Mouse (Mus musculus) C2C12 (cell line): ENCODE data around the gene Adssl1. TPM values are rescaled to one million over a fixed set of nuclear protein-coding genes. Genes with fewer than 3 reads are reported as not detected.

Experiments used
- H3K27me3 ChIP-seq: one replicate; pipeline ENCODE4 v1.6.1; 2011; ENCODE audit not compliant: control insufficient read depth, insufficient read depth, insufficient read length
- H3K36me3 ChIP-seq: one replicate; pipeline ENCODE4 v1.6.1; 2011; ENCODE audit not compliant: control insufficient read depth, insufficient read depth
- H3K4me3 ChIP-seq: one replicate; pipeline ENCODE4 v1.5.1; 2011; ENCODE audit warnings: mild to moderate bottlenecking, control low read depth; ENCODE audit not compliant: poor library complexity, insufficient read depth, severe bottlenecking
- H3K79me2 ChIP-seq: one replicate; pipeline ENCODE4 v1.6.1; 2011; ENCODE audit not compliant: control insufficient read depth, insufficient read depth
- H3K79me3 ChIP-seq: one replicate; pipeline ENCODE4 v1.6.1; 2011; ENCODE audit warnings: low read depth, control low read depth
- H3ac ChIP-seq: one replicate; pipeline ENCODE3; 2011; ENCODE audit warnings: low read depth; ENCODE audit not compliant: control insufficient read depth, insufficient read length
- CEBPB ChIP-seq: IDR thresholded peaks from one replicate; pipeline ENCODE4 v1.6.1; 2011; ENCODE audit warnings: low read depth, mild to moderate bottlenecking, control low read depth, moderate library complexity
- CTCF ChIP-seq: IDR thresholded peaks from one replicate; pipeline ENCODE4 v1.5.1; 2011; ENCODE audit not compliant: control insufficient read depth, insufficient read depth, insufficient read length
- FOSL1 ChIP-seq: IDR thresholded peaks from one replicate; pipeline ENCODE4 v1.8.0; 2011; ENCODE audit warnings: mild to moderate bottlenecking, low read length; ENCODE audit not compliant: poor library complexity, insufficient read depth, severe bottlenecking
- MAX ChIP-seq: IDR thresholded peaks from one replicate; pipeline ENCODE4 v1.6.1; 2011; ENCODE audit warnings: mild to moderate bottlenecking, control low read depth
- MYOD1 ChIP-seq: IDR thresholded peaks from one replicate; pipeline ENCODE4 v1.6.1; 2011; ENCODE audit warnings: low read depth; ENCODE audit not compliant: control insufficient read depth, insufficient read length
- MYOG ChIP-seq: IDR thresholded peaks from one replicate; pipeline ENCODE4 v1.6.1; 2011; ENCODE audit not compliant: control insufficient read depth, insufficient read length; ENCODE audit errors: extremely low read depth
- USF1 ChIP-seq: IDR thresholded peaks from one replicate; pipeline ENCODE4 v1.6.1; 2011; ENCODE audit warnings: low read depth, mild to moderate bottlenecking, control low read depth, moderate library complexity
- polyA plus RNA-seq: library from polyadenylated mRNA; unstranded; fragments of >200 nt; fragmentation: generic; extraction: Trizol; gene quantifications from one replicate; pipeline ENCODE4 v1.2.1, GENCODE M21; 2012; ENCODE audit warnings: missing spikeins

Adssl1 gene
- polyA plus RNA-seq, 1 experiment: 10.1 TPM

DNA sequence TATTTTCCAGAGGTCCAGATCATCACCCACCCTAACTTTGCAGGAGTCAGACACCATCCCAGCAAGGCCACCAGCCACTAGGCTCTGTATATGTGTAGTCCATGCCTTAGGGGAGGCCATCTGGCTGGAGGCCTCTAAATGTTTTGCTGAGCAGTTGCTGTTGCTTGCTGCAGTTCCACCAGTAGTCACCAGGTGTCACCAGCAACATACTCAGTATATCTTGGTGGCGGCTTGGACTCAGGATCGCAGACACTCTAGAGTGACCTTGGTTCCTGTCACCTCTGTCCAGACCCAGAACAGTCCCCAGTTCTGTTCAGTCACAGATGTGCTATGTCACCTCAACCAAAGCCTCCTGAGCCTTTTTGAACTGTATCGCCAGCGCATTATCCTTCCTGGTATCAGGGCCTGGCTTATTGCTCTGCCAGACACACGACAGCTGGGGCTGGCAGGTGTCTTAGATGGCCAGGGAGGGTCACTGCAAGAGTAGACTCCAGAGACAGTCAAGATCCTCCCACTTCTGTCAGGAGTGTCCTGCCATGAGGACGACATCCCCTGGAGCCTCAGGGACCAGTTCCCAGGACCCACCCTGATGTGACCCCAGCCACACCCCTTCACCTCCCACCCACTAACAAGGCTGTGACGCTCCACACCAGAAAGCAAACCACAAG is 33.4 kb downstream of the Adssl1 start:
- H3K4me3 ChIP-seq: no peak overlapping the region
- no peak overlapping the region for H3ac ChIP-seq
- peaks cover 59% of the 10 kb centered on the region for H3K36me3 ChIP-seq
- peaks cover 5% of the 10 kb centered on the region for H3K79me3 ChIP-seq
- TF ChIP-seq MYOD1: peak; percentile 6
- TF ChIP-seq CTCF: peak; percentile 69
- TF ChIP-seq MAX: no peak
- no peaks in the 10 kb centered on the region for H3K27me3 ChIP-seq
- peaks cover 20% of the 10 kb centered on the region for H3K79me2 ChIP-seq

DNA sequence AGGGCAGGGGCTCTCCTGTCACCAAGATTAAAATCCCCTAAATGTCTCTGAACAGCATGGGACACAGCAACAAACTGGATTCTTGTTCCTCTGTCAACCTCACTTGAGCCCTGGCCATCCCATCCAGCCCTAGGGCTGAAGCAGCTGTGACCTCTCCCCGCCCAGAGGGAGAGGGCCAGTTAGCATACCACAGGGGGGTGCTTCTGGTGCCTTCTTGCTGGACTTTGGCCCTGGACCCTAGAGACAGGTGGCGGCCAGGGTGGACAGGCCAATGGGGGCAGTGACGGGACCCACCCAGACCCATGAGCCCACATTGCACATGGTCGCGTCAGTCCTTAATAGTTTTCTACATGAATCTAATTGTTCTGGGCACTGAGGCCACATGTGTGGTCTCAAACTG is 34.2 kb downstream of the Adssl1 start:
- H3K36me3 ChIP-seq: peaks cover 65% of the 10 kb centered on the region
- peaks cover 13% of the 10 kb centered on the region for H3K79me2 ChIP-seq
- peaks cover 5% of the 10 kb centered on the region for H3K79me3 ChIP-seq
- TF ChIP-seq CEBPB (no peak), MAX (no peak), USF1 (no peak), MYOG (no peak), MYOD1 (no peak), FOSL1 (no peak), CTCF (no peak)
- no peak overlapping the region for H3K4me3 ChIP-seq
- no peak overlapping the region for H3ac ChIP-seq
- H3K27me3 ChIP-seq: no peaks in the 10 kb centered on the region

DNA sequence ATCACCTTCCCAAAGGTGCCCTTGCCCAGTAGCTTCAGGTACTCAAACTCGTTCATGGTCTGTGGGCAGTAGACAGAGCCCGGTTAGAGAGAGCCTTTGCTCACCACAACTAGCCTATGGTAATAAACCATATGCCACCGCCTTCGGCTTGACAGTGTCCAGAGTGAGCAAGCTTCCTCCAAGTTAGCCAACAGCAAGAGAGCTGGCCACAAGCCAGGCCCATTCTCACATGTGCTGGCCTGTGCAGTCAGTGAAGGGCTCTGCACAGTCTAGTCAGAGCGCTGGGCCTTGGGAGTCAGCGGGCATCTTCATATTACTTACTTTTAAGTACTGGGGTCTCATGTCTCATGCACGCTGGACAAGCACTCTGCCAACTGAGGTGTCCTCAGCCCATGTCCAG is 38.8 kb downstream of the Adssl1 start:
- no peaks in the 10 kb centered on the region for H3K79me3 ChIP-seq
- H3K4me3 ChIP-seq: no peak overlapping the region
- peaks cover 74% of the 10 kb centered on the region for H3K36me3 ChIP-seq
- H3ac ChIP-seq: no peak overlapping the region
- H3K79me2 ChIP-seq: peaks cover 22% of the 10 kb centered on the region
- TF ChIP-seq MAX (no peak), FOSL1 (no peak), MYOG (no peak), CEBPB (no peak), MYOD1 (no peak), USF1 (no peak), CTCF (no peak)
- no peaks in the 10 kb centered on the region for H3K27me3 ChIP-seq

DNA sequence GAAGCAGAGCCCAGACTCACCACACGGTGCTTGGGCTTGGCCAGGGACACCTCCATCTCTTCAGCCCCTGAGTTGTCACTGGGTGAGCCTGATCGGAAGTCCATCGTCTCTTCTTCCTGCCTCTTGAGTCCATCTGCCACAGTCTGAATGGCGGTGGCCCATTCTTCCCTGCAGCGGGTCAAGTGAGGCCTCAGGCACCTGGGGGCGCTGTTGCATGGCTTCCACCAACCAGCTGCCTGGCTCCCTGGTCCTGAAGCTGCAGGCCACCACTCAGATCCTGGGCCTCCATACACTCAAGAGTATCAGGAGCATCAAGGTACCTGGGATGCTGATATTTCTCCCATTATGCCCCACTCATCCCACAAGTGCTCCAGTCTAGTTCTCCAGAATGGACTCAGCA is 39.3 kb downstream of the Adssl1 start:
- Histone ChIP-seq H3K79me2 (peaks cover 27% of the 10 kb centered on the region), H3K36me3 (peaks cover 74% of the 10 kb centered on the region), H3K4me3 (no peak overlapping the region), H3ac (no peak overlapping the region), H3K27me3 (no peaks in the 10 kb centered on the region), H3K79me3 (no peaks in the 10 kb centered on the region)
- no peak for TF ChIP-seq MYOD1
- TF ChIP-seq CTCF: peak; percentile 40

DNA sequence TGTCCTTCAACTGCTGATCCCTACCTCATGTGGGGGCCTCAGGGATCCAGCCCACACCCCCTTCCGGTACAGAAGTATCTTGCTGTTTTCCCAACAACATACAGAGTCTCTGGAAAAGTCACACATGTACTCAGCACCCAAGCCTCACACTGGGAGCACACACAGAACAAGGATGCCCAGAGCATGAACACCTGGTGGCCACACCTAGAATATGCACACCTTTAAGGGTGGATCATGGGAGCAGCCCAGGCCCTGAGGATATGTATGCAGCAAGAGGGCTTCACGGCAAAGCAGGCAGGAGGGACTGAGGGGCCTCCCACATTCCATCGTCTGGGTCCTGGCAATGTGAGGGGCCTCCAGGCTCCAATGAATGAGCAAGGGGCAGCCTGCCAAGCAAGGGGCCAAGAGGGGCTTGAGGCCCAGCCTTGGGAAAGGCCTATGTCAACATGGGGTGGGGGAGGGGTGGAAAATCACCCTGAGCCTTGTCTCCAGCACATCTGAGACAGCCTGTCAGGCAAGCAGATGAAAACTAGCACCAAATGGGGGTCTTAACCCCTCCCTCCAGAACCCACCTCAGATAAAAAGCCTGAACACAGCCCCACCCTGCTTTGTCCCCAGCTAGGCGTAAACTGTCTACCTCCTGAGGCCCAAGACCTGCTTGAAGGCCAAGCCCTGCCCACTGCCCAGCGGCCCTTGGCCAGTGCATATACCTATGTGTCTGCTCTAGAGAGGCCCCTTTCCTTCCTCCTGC is 40.9 kb downstream of the Adssl1 start:
- Histone ChIP-seq H3K4me3 (no peak overlapping the region), H3K79me2 (peaks cover 44% of the 10 kb centered on the region), H3K27me3 (no peaks in the 10 kb centered on the region), H3K79me3 (peaks cover 10% of the 10 kb centered on the region), H3ac (no peak overlapping the region), H3K36me3 (peaks cover 86% of the 10 kb centered on the region)
- TF ChIP-seq FOSL1: no peak
- TF ChIP-seq CTCF: no peak

- H3K79me2 ChIP-seq: peaks cover 49% of the 10 kb centered on the region
- peaks cover 15% of the 10 kb centered on the region for H3K79me3 ChIP-seq
- peaks cover 85% of the 10 kb centered on the region for H3K36me3 ChIP-seq
- no peak for TF ChIP-seq FOSL1
- TF ChIP-seq MYOD1: no peak
- no peak for TF ChIP-seq CEBPB
- TF ChIP-seq CTCF: no peak
- no peak for TF ChIP-seq MYOG
- no peak for TF ChIP-seq MAX
- TF ChIP-seq USF1: no peak
- no peak overlapping the region for H3K4me3 ChIP-seq
- H3ac ChIP-seq: no peak overlapping the region
- H3K27me3 ChIP-seq: no peaks in the 10 kb centered on the region
Observed at GRCm38 (mm10) chr12:112661327-112661605, 41.4 kb downstream of the Adssl1 start.
